9 mouse cellular contexts compared by ENCODE assay signal in the genomic region with DNA sequence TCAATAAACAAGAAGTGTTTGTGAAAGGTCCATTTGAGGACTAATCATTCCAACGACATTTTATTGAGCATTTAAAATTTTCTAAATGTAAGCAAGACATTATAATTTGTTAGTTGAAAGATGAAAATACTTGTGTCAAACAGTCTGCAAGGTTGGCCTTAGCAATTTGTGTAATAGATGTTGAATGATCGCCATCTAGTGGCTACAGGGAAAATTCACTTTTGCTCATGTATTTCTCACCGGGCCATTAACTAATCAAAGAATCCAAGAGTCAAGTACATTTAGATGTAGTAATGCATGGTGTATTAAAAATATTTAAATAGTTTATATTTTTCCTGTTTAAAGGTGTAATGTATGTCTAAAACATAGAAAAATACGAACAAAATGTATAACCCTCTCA. TPM values are rescaled to one million over a fixed set of nuclear protein-coding genes. Genes with fewer than 3 reads are reported as not detected.
DNase-seq lines count a peak whose midpoint lies in the region; TF ChIP-seq lines count a peak whose summit lies in the region.
"Had no signal": no experiment of that assay in that cellular context is flagged by ENCODE, and none has a peak within 500 bp of the region (broad histone marks: within the 10 kb centered on the region; RNA-seq: fewer than 3 reads in every experiment).

No protein-coding gene starts in this region.

- no peak overlapping the region for H3K4me3 ChIP-seq in MEL (ENCODE audit: control insufficient read depth in 1 of 2, insufficient read depth in 1 of 2, low read depth in 2 of 2, low read length in 2 of 2)
- H3K4me3 ChIP-seq: embryonic facial prominence, embryonic 15.5 days had no signal

- no peaks in the 10 kb centered on the region for H3K9me3 ChIP-seq in MEL (replicated peaks; ENCODE audit: insufficient read depth, low read length)
- H3K9me3 ChIP-seq: embryonic facial prominence, embryonic 15.5 days had no signal

- peak; percentile 90 for TF ChIP-seq RAD21 in MEL (IDR thresholded peaks at IDR 0.05; ENCODE audit: low read depth, low read length)

- no peaks in the 10 kb centered on the region for H3K4me1 ChIP-seq in MEL (ENCODE audit: control insufficient read depth in 1 of 2, insufficient read depth in 2 of 2, low read length in 2 of 2)
- H3K4me1 ChIP-seq: embryonic facial prominence, embryonic 15.5 days had no signal

- H3K27ac ChIP-seq in MEL (ENCODE audit: control insufficient read depth, low read depth, low read length), result no peak overlapping the region
- H3K27ac ChIP-seq: embryonic facial prominence, embryonic 15.5 days had no signal

- no peaks in the 10 kb centered on the region for H3K36me3 ChIP-seq in MEL (ENCODE audit: control insufficient read depth in 1 of 2, insufficient read depth in 2 of 2, low read length in 2 of 2)
- H3K36me3 ChIP-seq: embryonic facial prominence, embryonic 15.5 days had no signal

- H3K9ac ChIP-seq in MEL (ENCODE audit: control insufficient read depth, low read depth, low read length, poor library complexity, severe bottlenecking), result no peak overlapping the region
- H3K9ac ChIP-seq: embryonic facial prominence, embryonic 15.5 days had no signal

- peak; percentile 30 to 31 for DNase-seq in kidney, adult 8-10 months
- DNase-seq in kidney, adult 18-20 months, result no peak
- DNase-seq in 416B (ENCODE audit: low read depth) (peak; percentile 71), MEL (ENCODE audit: low read depth, low spot score) (peak; percentile 70)
- DNase-seq in embryo, embryonic 11.5 days (ENCODE audit: low read depth, low spot score), result peak; percentile 40
- peak; percentile 62 for DNase-seq in kidney, postnatal 14 days
- peak; percentile 61 for DNase-seq in retina, postnatal 7 days (ENCODE audit: low read depth, low spot score)
- DNase-seq in ovary, postnatal 36 days (ENCODE audit: low spot score), result no peak

- H3K79me2 ChIP-seq in MEL (ENCODE audit: control insufficient read depth, insufficient read depth, low read length, poor library complexity), result no peaks in the 10 kb centered on the region

- H3K27me3 ChIP-seq in MEL (ENCODE audit: control insufficient read depth in 1 of 2, insufficient read depth in 2 of 2, low read length in 2 of 2), result no peaks in the 10 kb centered on the region
- H3K27me3 ChIP-seq: embryonic facial prominence, embryonic 15.5 days had no signal

- no peak for TF ChIP-seq EP300 in MEL (IDR thresholded peaks at IDR 0.05; ENCODE audit: low read depth in 1 of 2, low read length in 2 of 2)

- no peak for TF ChIP-seq POLR2A in MEL (IDR thresholded peaks at IDR 0.05; ENCODE audit: control insufficient read depth in 1 of 2, insufficient read depth in 1 of 2, low read depth in 1 of 2, low read length in 2 of 2, poor library complexity in 1 of 2)

- peak; percentile 27 to 81 (median 56); a peak in 5 of 6 replicates for TF ChIP-seq CTCF in MEL (IDR thresholded peaks at IDR 0.05 in 2 of 3, conservative IDR thresholded peaks at IDR 0.05 in 1 of 3; ENCODE audit: control insufficient read depth in 1 of 3, insufficient read depth in 1 of 3, low read depth in 2 of 3, low read length in 3 of 3, poor library complexity in 1 of 3, severe bottlenecking in 1 of 3)

TF ChIP-seq in MEL, 35 proteins besides CTCF, POLR2A, EP300 and RAD21:
- TF ChIP-seq GATA1 (IDR thresholded peaks at IDR 0.05; ENCODE audit: low read depth, low read length) (no peak), SMC3 (IDR thresholded peaks at IDR 0.05; ENCODE audit: low read depth, low read length) (peak; percentile 69), ZC3H11A (IDR thresholded peaks at IDR 0.05; ENCODE audit: low read depth, low read length) (peak; percentile 60), TBP (IDR thresholded peaks at IDR 0.05; ENCODE audit: low read depth, low read length) (no peak)
TF ChIP-seq in MEL: peak in this region for 2.

RNA-seq across cellular contexts. Expression of gene Strap, which starts 11.0 kb away (rescaled TPM):
- total RNA-seq in MEL (2012; rRNA removed), result 142 and 151 TPM in 2 replicates
- polyA plus RNA-seq in MEL (2012; ENCODE audit: insufficient read depth in 1 of 2, insufficient read length in 2 of 2, low read depth in 1 of 2, low replicate concordance in 2 of 2, missing spikeins in 1 of 2), result 100 to 1,000 TPM in 1 of 2 experiments, not detected in 1; 194 TPM

RNA-seq across cellular contexts. Expression of gene Dera, which starts 30.4 kb away (rescaled TPM):
- 39.4 and 44.8 TPM in 2 replicates for total RNA-seq in MEL (2012; rRNA removed)
- 10 to 100 TPM in 1 of 2 experiments, not detected in 1; 56.9 TPM for polyA plus RNA-seq in MEL (2012; ENCODE audit: insufficient read depth in 1 of 2, insufficient read length in 2 of 2, low read depth in 1 of 2, low replicate concordance in 2 of 2, missing spikeins in 1 of 2)

Comparison
In these comparisons a context has a peak if more than half of its experiments do, and no peak if none do; other contexts are left out.
1. DNase-seq: peak in kidney, adult 8-10 months (2 of 2), 416B (single experiment), MEL (single experiment), embryo, embryonic 11.5 days (single experiment), kidney, postnatal 14 days (single experiment) and retina, postnatal 7 days (single experiment); none in kidney, adult 18-20 months (single experiment) and ovary, postnatal 36 days (single experiment).